In the genomic region with DNA sequence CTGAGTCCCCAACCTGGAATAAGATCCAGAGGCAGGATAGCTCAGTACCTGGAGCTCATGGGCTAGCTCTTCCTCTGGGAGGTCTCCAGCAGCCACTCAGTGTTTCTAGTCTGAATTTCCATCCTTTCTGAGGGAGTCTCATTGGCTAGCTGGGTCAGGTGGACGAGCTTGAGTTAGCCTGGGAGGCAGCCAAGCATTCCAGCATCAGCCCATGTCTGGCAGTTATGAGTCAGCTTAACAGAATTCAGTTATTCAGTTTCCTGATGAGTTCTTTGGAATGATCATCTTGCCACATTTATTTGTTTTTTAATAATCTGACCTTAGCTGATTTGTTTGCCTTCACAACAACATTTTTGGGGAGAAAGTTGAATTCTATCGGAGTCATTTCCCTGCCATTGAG, we compare ENCODE assay signal across 10 mouse cellular contexts. TPM values are rescaled to one million over a fixed set of nuclear protein-coding genes. Genes with fewer than 3 reads are reported as not detected.
DNase-seq lines count a peak whose midpoint lies in the region.
"Had no signal": no experiment of that assay in that cellular context is flagged by ENCODE, and none has a peak within 500 bp of the region (broad histone marks: within the 10 kb centered on the region; RNA-seq: fewer than 3 reads in every experiment).

No protein-coding gene starts in this region.

- peak; percentile 55 to 68 for DNase-seq in heart, postnatal 10 days
- DNase-seq in heart, postnatal 25 days (ENCODE audit: low spot score): no peak
- DNase-seq in lung, postnatal 10 days: peak; percentile 43
- DNase-seq in lung, adult 18-20 months: no peak
- peak; percentile 14 for DNase-seq in adrenal gland, adult 8-10 months
- DNase-seq in gastrocnemius, postnatal 36 days: peak; percentile 21 to 33
- no peak for DNase-seq in cerebellum, adult 9-10 months
- DNase-seq: thymus, adult 18-20 months had no signal

- intact Hi-C loops in heart, postnatal 10 days (cut with DNase I): no loop called here
- intact Hi-C loops in heart, postnatal 25 days (cut with DNase I): no loop called here
- intact Hi-C loops in gastrocnemius, postnatal 36 days (cut with DNase I): no loop called here

RNA-seq across cellular contexts. Expression of gene Ccl9, which starts 14.7 kb away (rescaled TPM):
- 1 to 10 TPM; 2.9 to 5.3 TPM for total RNA-seq in heart, postnatal 10 days (2021)
- 10 to 100 TPM in 1 of 2 experiments, 1 to 10 TPM in 1; 7.0 to 11.7 TPM for total RNA-seq in heart, postnatal 25 days (2021)
- 10 to 100 TPM in 1 of 4 experiments, 1 to 10 TPM in 3; 3.8 to 11.6 (median 6.6) TPM for total RNA-seq in adrenal gland, adult 8-10 months (2022)
- total RNA-seq in gastrocnemius, postnatal 36 days (2021): 1 to 10 TPM; 3.0 to 3.4 TPM

RNA-seq across cellular contexts. Expression of gene Ccl6, which starts 29.1 kb away (rescaled TPM):
- 1 to 10 TPM; 3.0 to 4.5 TPM for total RNA-seq in heart, postnatal 10 days (2021)
- total RNA-seq in heart, postnatal 25 days (2021): 10 to 100 TPM in 1 of 2 experiments, 1 to 10 TPM in 1; 9.9 to 10.4 TPM
- total RNA-seq in adrenal gland, adult 8-10 months (2022): 10 to 100 TPM; 11.5 to 22.0 (median 14.3) TPM
- total RNA-seq in gastrocnemius, postnatal 36 days (2021): 1 to 10 TPM; 4.2 to 9.4 TPM

RNA-seq across cellular contexts. Expression of gene Ccl5, which starts 33.4 kb away (rescaled TPM):
- not detected for total RNA-seq in heart, postnatal 10 days (2021)
- not detected for total RNA-seq in heart, postnatal 25 days (2021)
- 1 to 10 TPM; 2.1 to 3.8 (median 2.7) TPM for total RNA-seq in adrenal gland, adult 8-10 months (2022)
- total RNA-seq in gastrocnemius, postnatal 36 days (2021): not detected
- total RNA-seq: layer of hippocampus, postnatal 14 days had no signal

RNA-seq across cellular contexts. Expression of gene Heatr9, which starts 41.8 kb away (rescaled TPM):
- total RNA-seq in heart, postnatal 10 days (2021): not detected
- total RNA-seq in heart, postnatal 25 days (2021): not detected
- total RNA-seq in adrenal gland, adult 8-10 months (2022): not detected
- not detected for total RNA-seq in gastrocnemius, postnatal 36 days (2021)
- total RNA-seq: hematopoietic stem cell, adult 5-6 weeks; layer of hippocampus, postnatal 14 days had no signal

Comparison
In these comparisons a context has a peak if more than half of its experiments do, and no peak if none do; other contexts are left out.
1. DNase-seq: peak in heart, postnatal 10 days (2 of 2), lung, postnatal 10 days (single experiment), adrenal gland, adult 8-10 months (single experiment) and gastrocnemius, postnatal 36 days (2 of 2); none in heart, postnatal 25 days (single experiment), lung, adult 18-20 months (0 of 2) and cerebellum, adult 9-10 months (single experiment).